Mouse (Mus musculus): Measurements from ENCODE around the gene Tdo2. TPM values are rescaled to one million over a fixed set of nuclear protein-coding genes. Genes with fewer than 3 reads are reported as not detected.

Tdo2 gene
- 1.1 and 10.1 TPM in 2 replicates for total RNA-seq (2021)
- long read RNA-seq, transcript Tdo2-201 (12 exons, 3,431 nt): major isoform, 867 of 945 reads
- long read RNA-seq, partial matches to known transcripts: 35 of 945 reads
- long read RNA-seq, other reads (novel, unspliced or antisense): 41 of 945 reads

GRCm38 (mm10) chr3:81976102-81976501 is at the start of gene Tdo2:
Gene Tdo2 (minus strand): TSS chr3:81976202.
- DNase-seq: no peak

- DNase-seq: no peak
Measured at GRCm38 (mm10) chr3:82023065-82023464, 47.1 kb upstream of the Tdo2 start.

- no peak for DNase-seq
Measured at GRCm38 (mm10) chr3:82022421-82022920, 46.5 kb upstream of the Tdo2 start.

GRCm38 (mm10) chr3:82014148-82014703 is 38.2 kb upstream of the Tdo2 start:
- no peak for DNase-seq

GRCm38 (mm10) chr3:82007002-82007401 is 31.0 kb upstream of the Tdo2 start:
- no peak for DNase-seq

GRCm38 (mm10) chr3:81995988-81996387 is 20.0 kb upstream of the Tdo2 start:
- no peak for DNase-seq

- DNase-seq: no peak
Measured at GRCm38 (mm10) chr3:81995371-81995770, 19.4 kb upstream of the Tdo2 start.

- DNase-seq: peak; percentile 9
Measured at GRCm38 (mm10) chr3:81990531-81990930, 14.5 kb upstream of the Tdo2 start.

GRCm38 (mm10) chr3:81989692-81990141 is 13.7 kb upstream of the Tdo2 start:
- DNase-seq: no peak

GRCm38 (mm10) chr3:81987628-81988027 is 11.6 kb upstream of the Tdo2 start:
- DNase-seq: no peak

GRCm38 (mm10) chr3:81986103-81986502 is 10.1 kb upstream of the Tdo2 start:
- DNase-seq: no peak

GRCm38 (mm10) chr3:81985100-81985499 is 9.1 kb upstream of the Tdo2 start:
- no peak for DNase-seq

GRCm38 (mm10) chr3:81983120-81983895 is 7.3 kb upstream of the Tdo2 start:
- peak; percentile 33 for DNase-seq

- no peak for DNase-seq
Measured at GRCm38 (mm10) chr3:81981990-81982389, 6.0 kb upstream of the Tdo2 start, which contains the start of gene Asic5. Gene Asic5 (plus strand): TSS chr3:81982290.

- no peak for DNase-seq
Measured at GRCm38 (mm10) chr3:81981576-81981975, 5.6 kb upstream of the Tdo2 start.

- DNase-seq: no peak
Measured at GRCm38 (mm10) chr3:81975607-81976006, 395 bp downstream of the Tdo2 start.

GRCm38 (mm10) chr3:81964596-81964995 is 11.4 kb downstream of the Tdo2 start:
- DNase-seq: no peak

- DNase-seq: no peak
Measured at GRCm38 (mm10) chr3:81963768-81964167, 12.2 kb downstream of the Tdo2 start.

- DNase-seq: no peak
Measured at GRCm38 (mm10) chr3:81961336-81961735, 14.7 kb downstream of the Tdo2 start.

- no peak for DNase-seq
Measured at GRCm38 (mm10) chr3:81957484-81957883, 18.5 kb downstream of the Tdo2 start.

GRCm38 (mm10) chr3:81951785-81952184 is 24.2 kb downstream of the Tdo2 start:
- no peak for DNase-seq

- DNase-seq: no peak
Measured at GRCm38 (mm10) chr3:81949048-81949447, 27.0 kb downstream of the Tdo2 start.

- no peak for DNase-seq
Measured at GRCm38 (mm10) chr3:81944851-81945393, 31.1 kb downstream of the Tdo2 start.
